Mouse (Mus musculus): ENCODE measurements around the gene Wdfy3.

- TF ChIP-seq CTCF (IDR thresholded peaks at IDR 0.05; ENCODE audit: insufficient read depth, low read length), result no peak
- TF ChIP-seq POLR2A (IDR thresholded peaks at IDR 0.05; ENCODE audit: borderline replicate concordance, extremely low read depth, low read depth, low read length), result no peak
These were observed 244.4 kb downstream of the Wdfy3 start for GRCm38 (mm10) chr5:101825111-101825911.

All from lung, adult 2 months (tissue).